Comparison of ENCODE assay signal across 17 mouse cellular contexts in genomic region chr8:46331801-46332200, GRCm38 (mm10). TPM values are rescaled to one million over a fixed set of nuclear protein-coding genes. Genes with fewer than 3 reads are reported as not detected.
DNase-seq lines count a peak whose midpoint lies in the region; ATAC-seq lines count a peak whose summit lies in the region.
"Had no signal": no experiment of that assay in that cellular context is flagged by ENCODE, and none has a peak within 500 bp of the region (broad histone marks: within the 10 kb centered on the region; RNA-seq: fewer than 3 reads in every experiment).

No protein-coding gene starts in this region.

- intact Hi-C loops in left cerebral cortex, postnatal 4 days (cut with DNase I) = no loop called here
- intact Hi-C loops in left cerebral cortex, postnatal 25 days (cut with DNase I) = no loop called here

- peak; percentile 97 for ATAC-seq in erythroblast, adult 5-6 weeks (replicated peaks; ENCODE audit: low FRiP score, poor library complexity, severe bottlenecking)
- ATAC-seq in megakaryocyte progenitor cell, adult 5-6 weeks (replicated peaks; ENCODE audit: poor library complexity) = peak; percentile 78
- ATAC-seq: activated CD4-positive, CD25-positive, alpha-beta regulatory T cell, adult 4 months; hindbrain, postnatal 0 days had no signal

- peak; percentile 8 for DNase-seq in cerebellum, adult 9-11 months
- no peak for DNase-seq in cerebellum, adult 18-20 months
- DNase-seq in left cerebral cortex, postnatal 4 days = peak; percentile 19
- no peak for DNase-seq in left cerebral cortex, postnatal 25 days (ENCODE audit: low spot score in 2 of 2)
- DNase-seq in adrenal gland, adult 8-10 months = no peak
- no peak for DNase-seq in neural tube, embryonic 10.5 days (ENCODE audit: extremely low spot score, low spot score)
- DNase-seq: lung, adult 18-20 months; lung, postnatal 4 days had no signal

RNA-seq across cellular contexts. Expression of gene Helt, which starts 37.3 kb away (rescaled TPM):
- under 1 TPM; 0.60 to 0.70 TPM for total RNA-seq in left cerebral cortex, postnatal 4 days (2021)
- total RNA-seq in left cerebral cortex, postnatal 25 days (2021) = not detected
- total RNA-seq in erythroblast, adult 5-6 weeks (2015; ENCODE audit: low replicate concordance) = not detected in 2 replicates
- total RNA-seq in erythroblast, adult 5-6 weeks (2017; ENCODE audit: low replicate concordance) = not detected in 2 replicates
- not detected in 2 replicates for total RNA-seq in megakaryocyte progenitor cell, adult 5-6 weeks (2015)
- total RNA-seq in megakaryocyte progenitor cell, adult 5-6 weeks (2017) = not detected in 2 replicates
- total RNA-seq in adrenal gland, adult 8-10 months (2022) = under 1 TPM in 1 of 4 experiments, not detected in 3; 0.49 TPM
- total RNA-seq: adrenal gland, postnatal 36 days; common myeloid progenitor, adult 5-6 weeks; hematopoietic stem cell, adult 5-6 weeks; layer of hippocampus, postnatal 14 days; left cerebral cortex, postnatal 10 days had no signal

Comparison
In these comparisons a context has a peak if more than half of its experiments do, and no peak if none do; other contexts are left out.
1. DNase-seq: peak in cerebellum, adult 9-11 months (single experiment) and left cerebral cortex, postnatal 4 days (single experiment); none in cerebellum, adult 18-20 months (0 of 2), left cerebral cortex, postnatal 25 days (0 of 2), adrenal gland, adult 8-10 months (single experiment) and neural tube, embryonic 10.5 days (single experiment).